Comparison of ENCODE assay signal across 25 mouse cellular contexts in genomic region chr15:62374641-62375040, GRCm38 (mm10).
DNase-seq lines count a peak whose midpoint lies in the region; ATAC-seq and TF ChIP-seq lines count a peak whose summit lies in the region.
"Had no signal": no experiment of that assay in that cellular context is flagged by ENCODE, and none has a peak within 500 bp of the region (broad histone marks: within the 10 kb centered on the region; RNA-seq: fewer than 3 reads in every experiment).

No protein-coding gene starts in this region.

- H3K9me3 ChIP-seq in CH12.LX (replicated peaks; ENCODE audit: low read length), result no peaks in the 10 kb centered on the region
- H3K9me3 ChIP-seq in heart, embryonic 10.5 days, result no peaks in the 10 kb centered on the region
- H3K9me3 ChIP-seq: G1E had no signal

- no peak overlapping the region for H3K27ac ChIP-seq in CH12.LX (ENCODE audit: insufficient read depth, low read depth)
- no peak overlapping the region for H3K27ac ChIP-seq in heart, embryonic 10.5 days

- WGBS in heart, embryonic 10.5 days, result 82% methylated on average over 3 of the region's 3 CpGs

- H3K36me3 ChIP-seq in C2C12 (ENCODE audit: control insufficient read depth, insufficient read depth), result no peaks in the 10 kb centered on the region
- H3K36me3 ChIP-seq in CH12.LX (replicated peaks in 1 of 2; ENCODE audit: control insufficient read depth in 1 of 2, insufficient read depth in 1 of 2, low read length in 1 of 2), result no peaks in the 10 kb centered on the region
- H3K36me3 ChIP-seq in myocyte (ENCODE audit: control insufficient read depth, insufficient read depth), result no peaks in the 10 kb centered on the region
- H3K36me3 ChIP-seq in heart, embryonic 10.5 days, result no peaks in the 10 kb centered on the region
- H3K36me3 ChIP-seq: G1E had no signal

- H3K4me2 ChIP-seq in CH12.LX (ENCODE audit: insufficient read depth, low read depth, poor library complexity, severe bottlenecking) (peak overlapping the region; percentile 82; the same call in 1 of the 2 replicates), myocyte (ENCODE audit: low read depth) (peak overlapping the region; percentile 35)

- dilution Hi-C loops in CH12.LX (cut with MboI; ENCODE audit: extremely low pct_ligation_motif_present, extremely low pct_unique_long_range_greater_than_20kb, low sequenced_read_pairs), result no loop called here

- peak; percentile 23 for TF ChIP-seq RAD21 in CH12.LX (IDR thresholded peaks at IDR 0.05; ENCODE audit: low read depth, low read length)

- ATAC-seq in monocyte, adult 5-6 weeks (replicated peaks; ENCODE audit: insufficient number of reproducible peaks, low FRiP score, low TSS enrichment, poor library complexity, severe bottlenecking), result no peak
- no peak for ATAC-seq in cerebellum, adult (ENCODE audit: insufficient number of reproducible peaks, low FRiP score, low TSS enrichment)
- ATAC-seq: activated CD4-positive, CD25-positive, alpha-beta regulatory T cell, adult 4 months; CD4-positive, CD25-positive, alpha-beta regulatory T cell, adult 4 months; Patski had no signal

- no peak for TF ChIP-seq POLR2A in CH12.LX (IDR thresholded peaks at IDR 0.05; ENCODE audit: low read depth, low read length)
- TF ChIP-seq POLR2A in myocyte (IDR thresholded peaks at IDR 0.05; ENCODE audit: insufficient read length, low read depth), result no peak

- H3K79me2 ChIP-seq in C2C12 (ENCODE audit: control insufficient read depth, insufficient read depth) (no peaks in the 10 kb centered on the region), CH12.LX (replicated peaks; ENCODE audit: control insufficient read depth, extremely low read depth, insufficient read depth, poor library complexity, severe bottlenecking) (no peaks in the 10 kb centered on the region), myocyte (ENCODE audit: control insufficient read depth, insufficient read depth) (no peaks in the 10 kb centered on the region)

- in situ Hi-C loops in CH12.LX (cut with MboI; ENCODE audit: low pct_ligation_motif_present, low pct_unique_long_range_greater_than_20kb, low sequenced_read_pairs), result no loop called here

- peak overlapping the region; percentile 33; the same call in 1 of the 2 replicates for H3K9ac ChIP-seq in CH12.LX (ENCODE audit: insufficient read depth, low read depth)

- H3K4me3 ChIP-seq in C2C12 (ENCODE audit: insufficient read depth, poor library complexity, severe bottlenecking), result no peak overlapping the region
- H3K4me3 ChIP-seq in CH12.LX (replicated peaks in 1 of 3; ENCODE audit: low read depth in 2 of 3, low read length in 2 of 3, poor library complexity in 1 of 3), result no peak overlapping the region
- no peak overlapping the region for H3K4me3 ChIP-seq in myocyte
- no peak overlapping the region for H3K4me3 ChIP-seq in heart, embryonic 10.5 days

- H3K27me3 ChIP-seq in C2C12 (ENCODE audit: control insufficient read depth, insufficient read depth, insufficient read length), result no peaks in the 10 kb centered on the region
- H3K27me3 ChIP-seq in CH12.LX (replicated peaks), result no peaks in the 10 kb centered on the region
- H3K27me3 ChIP-seq in myocyte (ENCODE audit: control insufficient read depth, insufficient read depth, insufficient read length), result no peaks in the 10 kb centered on the region
- H3K27me3 ChIP-seq in heart, embryonic 10.5 days (ENCODE audit: insufficient read depth, poor library complexity, severe bottlenecking), result no peaks in the 10 kb centered on the region
- H3K27me3 ChIP-seq: Patski had no signal

- peak; percentile 90 for TF ChIP-seq EP300 in CH12.LX (IDR thresholded peaks at IDR 0.05; ENCODE audit: low read length)

- H3ac ChIP-seq in C2C12 (ENCODE audit: control insufficient read depth, insufficient read length, low read depth), result no peak overlapping the region
- H3ac ChIP-seq in myocyte (ENCODE audit: control insufficient read depth, insufficient read length), result no peak overlapping the region

- H3K4me1 ChIP-seq in CH12.LX (ENCODE audit: control insufficient read depth in 1 of 2, insufficient read depth in 2 of 2), result peaks cover 13 to 20% of the 10 kb centered on the region in 2 experiments; a peak in 3 of 4 replicates
- no peaks in the 10 kb centered on the region for H3K4me1 ChIP-seq in heart, embryonic 10.5 days

- DNase-seq in 416B (ENCODE audit: low read depth), result peak; percentile 35
- peak; percentile 78 for DNase-seq in CH12.LX (ENCODE audit: extremely low read depth)
- no peak for DNase-seq in right cerebral cortex, postnatal 36 days (ENCODE audit: low spot score in 2 of 2)
- DNase-seq in heart, embryonic 10.5 days (ENCODE audit: low spot score), result no peak
- DNase-seq: adrenal gland, adult 2 months; adrenal gland, adult 8-10 months; adrenal gland, postnatal 10 days; adrenal gland, postnatal 14 days; adrenal gland, postnatal 25 days; adrenal gland, postnatal 36 days; B cell, adult 2 months; cerebellum, adult 11 months; cerebellum, adult 11-12 months; cerebellum, adult 18-20 months; cerebellum, adult 2 months; cerebellum, adult 8-10 months; cerebellum, adult 9-10 months had no signal

- H3K79me3 ChIP-seq in C2C12 (ENCODE audit: low read depth), result no peaks in the 10 kb centered on the region

- TF ChIP-seq CTCF in C2C12 (IDR thresholded peaks at IDR 0.05; ENCODE audit: control insufficient read depth, insufficient read depth, insufficient read length), result no peak
- TF ChIP-seq CTCF in CH12.LX (conservative IDR thresholded peaks at IDR 0.05 in 1 of 2, IDR thresholded peaks at IDR 0.05 in 1 of 2; ENCODE audit: low read depth in 2 of 2, low read length in 2 of 2), result no peak

TF ChIP-seq in C2C12, 6 proteins besides CTCF, POLR2A, EP300 and RAD21:
- TF ChIP-seq MYOD1 (IDR thresholded peaks at IDR 0.05; ENCODE audit: control insufficient read depth, insufficient read length, low read depth) (peak; percentile 56), MAX (IDR thresholded peaks at IDR 0.05) (no peak), USF1 (IDR thresholded peaks at IDR 0.05; ENCODE audit: low read depth) (no peak), MYOG (IDR thresholded peaks at IDR 0.05; ENCODE audit: control insufficient read depth, extremely low read depth, insufficient read length) (no peak)

TF ChIP-seq in CH12.LX, 34 proteins besides CTCF, POLR2A, EP300 and RAD21:
- TF ChIP-seq ZNF384 (IDR thresholded peaks at IDR 0.05; ENCODE audit: low read depth, low read length) (peak; percentile 70), BHLHE40 (IDR thresholded peaks at IDR 0.05; ENCODE audit: low read depth, low read length) (peak; percentile 67), E2F4 (IDR thresholded peaks at IDR 0.05; ENCODE audit: insufficient replicate concordance, low read depth, low read length) (no peak), ETS1 (conservative IDR thresholded peaks at IDR 0.05; ENCODE audit: low read depth, low read length) (peak; percentile 63), SMC3 (IDR thresholded peaks at IDR 0.05; ENCODE audit: low read depth, low read length) (peak; percentile 19; the same call in 1 of the 2 replicates), MEF2A (IDR thresholded peaks at IDR 0.05; ENCODE audit: borderline replicate concordance, low read depth, low read length) (peak; percentile 66; the same call in 1 of the 2 replicates), MAFK (IDR thresholded peaks at IDR 0.05; ENCODE audit: insufficient replicate concordance, low read length) (0 out of 2 replicates have a peak, but pooled peaks have one; percentile 16), IRF4 (IDR thresholded peaks at IDR 0.05; ENCODE audit: low read depth, low read length) (peak; percentile 81), MXI1 (IDR thresholded peaks at IDR 0.05; ENCODE audit: low read depth, low read length) (no peak), JUND (conservative IDR thresholded peaks at IDR 0.05; ENCODE audit: low read depth, low read length) (peak; percentile 70), JUN (IDR thresholded peaks at IDR 0.05; ENCODE audit: insufficient read depth, low read depth, low read length) (peak; percentile 72), TCF12 (IDR thresholded peaks at IDR 0.05; ENCODE audit: low read depth, low read length) (peak; percentile 72; the same call in 1 of the 2 replicates), NELFE (IDR thresholded peaks at IDR 0.05; ENCODE audit: low read depth, low read length) (no peak), PAX5 (IDR thresholded peaks at IDR 0.05; ENCODE audit: low read length) (no peak), SIN3A (IDR thresholded peaks at IDR 0.05; ENCODE audit: low read length) (no peak), MYC (IDR thresholded peaks at IDR 0.05; ENCODE audit: low read depth, low read length) (no peak)

TF ChIP-seq in myocyte, 11 proteins besides CTCF, POLR2A, EP300 and RAD21:
- no peak for TF ChIP-seq MAX (IDR thresholded peaks at IDR 0.05; ENCODE audit: low read depth)
- TF ChIP-seq CEBPB (IDR thresholded peaks at IDR 0.05; ENCODE audit: insufficient read depth, poor library complexity, severe bottlenecking), result 0 out of 2 replicates have a peak, but pooled peaks have one; percentile 15
- TF ChIP-seq USF1 (IDR thresholded peaks at IDR 0.05; ENCODE audit: low read depth), result no peak
- no peak for TF ChIP-seq E2F4 (IDR thresholded peaks at IDR 0.05; ENCODE audit: insufficient read depth)

Comparison
In these comparisons a context has a peak if more than half of its experiments do, and no peak if none do; other contexts are left out.
1. DNase-seq: peak in 416B (single experiment) and CH12.LX (single experiment); none in right cerebral cortex, postnatal 36 days (0 of 2) and heart, embryonic 10.5 days (single experiment).